Mouse (Mus musculus) c-Kit-negative CD71-positive TER-119-positive erythroid progenitor cells, embryonic 14.5 days (primary cell): ENCODE data around the gene Frzb.
"Not testable (repeated sequence)": the region's sequence is repeated elsewhere in the genome, so short reads cannot be mapped to it uniquely, and the experiment has no call there.

Experiments
- DNase-seq: peaks from one replicate; pipeline ENCODE4 v3.0.0-alpha.2; 2013; ENCODE audit warnings: low read depth, low spot score

Gene Frzb

DNA sequence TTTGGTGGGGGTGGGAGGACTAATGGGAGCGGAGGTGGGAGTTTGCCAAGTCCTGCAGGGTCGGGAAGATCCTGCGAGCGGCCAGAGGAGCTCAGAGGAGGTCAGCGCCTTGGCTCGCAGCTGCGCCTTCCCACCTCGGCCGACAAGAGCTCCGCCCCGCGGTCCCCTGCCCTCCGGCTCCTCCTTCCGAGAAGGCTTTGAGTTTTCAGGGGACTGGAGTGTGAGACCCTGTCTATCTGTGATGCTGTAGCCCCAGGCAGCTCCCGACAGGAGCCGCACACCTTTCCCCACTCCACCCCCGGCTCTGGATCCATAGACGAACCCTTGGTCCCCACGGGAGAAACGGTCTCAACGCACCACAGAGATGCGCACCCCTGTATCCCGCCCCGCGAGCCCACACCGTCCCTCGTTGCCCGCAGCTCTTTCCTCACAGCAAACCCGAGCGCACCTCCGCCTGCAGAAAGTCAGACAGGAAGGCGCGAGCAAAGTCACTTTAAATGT lies at the start of gene Frzb:
TSS of gene Frzb (minus strand) at position 335 of the 501 bp plus-strand sequence.
- DNase-seq = no peak

- DNase-seq = not testable (repeated sequence)
Measured at GRCm38 (mm10) chr2:80495304-80495703, 47.9 kb upstream of the Frzb start.

DNA sequence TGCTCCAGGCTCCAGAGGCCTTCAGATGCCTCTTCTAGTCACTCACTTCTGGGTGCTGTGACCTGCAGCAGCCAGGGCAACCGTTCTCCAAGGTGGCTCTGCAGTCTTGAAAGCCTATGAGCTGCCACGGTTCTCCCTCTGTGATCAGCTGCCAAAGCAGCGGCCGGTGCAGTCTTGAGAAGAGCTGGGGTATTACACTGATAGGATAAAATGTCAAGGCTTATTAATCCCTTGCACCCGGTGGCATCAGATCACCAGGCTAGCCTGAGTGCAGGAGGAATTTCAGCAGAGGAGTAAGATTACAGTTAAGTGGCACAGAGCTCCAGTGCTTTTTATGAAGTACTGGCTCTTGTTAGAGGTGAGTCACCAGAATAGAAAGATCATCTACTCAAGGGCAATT lies 39.4 kb upstream of the Frzb start:
- DNase-seq = no peak

- no peak for DNase-seq
Measured at GRCm38 (mm10) chr2:80484951-80485350, 37.5 kb upstream of the Frzb start.

- DNase-seq = no peak
Measured at GRCm38 (mm10) chr2:80475831-80476230, 28.4 kb upstream of the Frzb start.

- DNase-seq = no peak
Measured at GRCm38 (mm10) chr2:80474247-80474796, 26.9 kb upstream of the Frzb start.

DNA sequence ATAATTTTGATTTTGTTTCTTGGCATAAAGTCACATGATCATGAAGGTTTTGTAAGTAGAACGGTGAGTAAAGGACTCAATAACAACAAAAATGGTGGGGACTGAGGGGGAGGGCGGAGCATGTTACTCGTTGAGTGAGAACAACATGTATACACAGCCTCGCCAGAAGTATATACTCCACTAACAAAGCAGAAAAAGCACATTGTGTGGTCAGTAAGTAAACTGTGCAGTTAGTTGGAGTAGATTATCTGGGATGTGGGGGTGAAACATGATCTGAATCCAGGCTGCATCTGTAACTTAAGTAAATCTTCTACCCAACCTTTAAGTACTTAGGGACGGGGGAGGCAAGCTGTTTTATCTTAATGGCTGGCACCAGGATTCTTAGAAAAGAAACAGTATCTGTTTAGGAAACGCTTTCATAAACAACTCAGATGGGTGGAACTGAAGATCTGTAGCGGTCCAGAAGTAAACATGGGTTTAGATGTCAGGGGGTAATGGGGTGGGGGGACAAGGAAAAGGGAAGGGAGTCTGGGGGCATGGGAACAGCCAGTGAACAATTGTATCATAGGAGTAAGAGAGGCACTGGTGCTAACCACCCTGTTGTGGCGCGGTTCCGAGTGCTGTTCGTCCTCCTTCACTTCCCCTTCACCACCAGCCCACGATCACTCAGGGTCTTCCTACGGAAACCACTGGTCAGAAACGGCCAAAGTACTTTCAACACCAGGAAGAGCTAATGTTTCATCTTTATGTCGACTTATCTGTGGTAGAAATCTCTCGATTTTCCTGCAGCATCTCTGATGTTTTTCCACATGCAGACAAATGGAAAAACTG lies 18.8 kb upstream of the Frzb start:
- DNase-seq = no peak

DNA sequence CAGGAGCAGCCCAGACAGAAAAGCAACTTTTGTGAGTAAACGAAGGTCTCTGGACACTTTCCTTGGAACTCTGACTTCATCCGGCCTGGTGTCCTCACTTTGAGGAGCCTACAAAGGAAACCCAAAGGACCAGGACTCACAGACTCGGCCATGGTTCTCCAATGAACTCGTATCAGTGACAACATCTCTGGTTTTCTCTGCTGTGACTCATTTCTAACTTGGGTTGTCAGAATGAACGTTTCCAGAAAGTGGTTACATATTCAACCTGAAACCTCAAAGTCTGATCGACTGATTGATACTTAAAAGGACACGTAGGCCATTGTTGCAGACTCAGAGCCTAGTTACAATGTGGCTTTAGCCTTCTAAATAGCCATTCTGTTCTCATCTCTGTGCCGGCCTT lies 14.4 kb upstream of the Frzb start:
- no peak for DNase-seq

DNA sequence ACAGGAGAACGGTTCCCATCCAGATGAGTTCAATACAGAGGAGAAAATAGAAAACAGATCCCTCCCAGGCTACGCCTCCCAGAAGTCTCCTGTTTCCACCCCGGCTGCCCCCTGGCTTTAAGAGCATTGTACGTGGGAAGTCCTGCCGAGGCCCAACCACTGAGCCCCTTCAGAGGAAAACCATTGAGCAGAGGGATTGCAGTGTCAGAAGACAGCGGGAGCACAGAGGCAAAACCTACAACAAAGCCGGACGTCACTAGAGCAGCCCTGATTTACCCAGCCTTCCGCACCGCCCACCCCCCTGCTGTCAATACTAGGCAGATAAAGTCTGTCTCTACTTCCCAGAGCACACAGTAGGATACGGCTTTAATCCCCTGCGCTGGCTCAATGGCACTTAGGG lies 806 bp upstream of the Frzb start:
- no peak for DNase-seq

GRCm38 (mm10) chr2:80446308-80447151 lies 895 bp downstream of the Frzb start:
- no peak for DNase-seq

- no peak for DNase-seq
Measured at GRCm38 (mm10) chr2:80445926-80446307, 1.5 kb downstream of the Frzb start.

DNA sequence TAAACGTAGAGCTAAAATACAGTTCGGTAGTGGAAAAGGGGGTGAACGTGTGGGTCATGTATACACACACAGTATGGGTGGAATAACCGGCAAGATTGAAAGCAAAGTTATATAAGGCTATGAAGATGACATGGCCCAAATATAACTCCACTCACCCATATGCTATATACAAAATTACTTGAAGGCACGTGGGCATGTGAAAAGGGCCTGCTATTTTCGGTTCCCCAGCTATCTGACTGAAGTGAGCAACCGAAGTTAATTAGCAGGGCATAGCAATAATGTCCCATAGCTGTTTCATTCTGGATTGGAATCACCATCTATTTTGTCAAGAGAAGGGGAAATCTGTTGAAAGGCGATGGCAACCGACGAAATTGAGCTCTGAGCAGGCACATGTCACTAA lies 1.9 kb downstream of the Frzb start:
- DNase-seq = no peak

DNA sequence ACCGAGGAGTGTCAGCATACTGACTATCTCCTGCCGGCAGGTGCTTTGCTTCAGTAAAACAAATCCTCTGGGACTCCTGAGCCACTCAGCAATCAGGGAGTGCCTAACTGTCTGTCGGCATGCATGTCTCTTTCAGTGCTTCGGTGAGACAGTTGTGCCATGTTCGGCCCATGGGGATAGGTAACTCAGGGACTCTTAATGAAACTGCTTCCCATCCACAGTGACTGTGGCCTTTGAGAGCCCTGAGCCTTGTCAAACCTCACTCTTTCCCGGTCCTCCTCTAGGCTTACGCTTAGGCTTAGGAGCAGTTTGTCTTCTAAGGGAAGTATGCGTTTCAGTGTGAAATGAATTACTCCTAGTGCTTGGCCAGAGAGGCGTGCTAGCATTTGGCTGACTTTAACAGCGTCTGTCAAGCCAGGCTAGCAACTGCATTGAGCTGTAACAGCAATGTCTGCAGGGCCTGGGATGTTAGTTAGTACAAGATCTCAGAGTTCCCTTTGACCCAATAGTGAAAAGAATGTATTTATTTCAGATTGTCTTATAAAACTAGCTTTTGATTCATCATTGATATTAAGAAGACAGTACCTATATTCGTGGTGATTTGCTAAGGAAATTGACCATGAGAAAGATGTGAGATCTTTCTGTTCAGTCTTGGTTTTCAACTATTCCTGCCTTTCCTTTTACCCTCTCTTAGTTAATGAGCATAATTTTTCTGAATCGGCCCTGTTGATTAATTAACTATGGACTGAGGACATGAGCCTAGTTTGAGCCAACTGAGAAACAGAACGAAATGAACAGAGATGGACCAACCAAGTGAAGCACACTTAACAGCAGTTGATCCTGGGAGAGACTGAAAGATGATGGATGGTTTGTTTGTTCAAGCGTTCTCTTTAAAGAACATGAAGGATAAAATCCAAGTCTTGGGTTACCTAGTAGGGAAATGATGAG lies 2.7 kb downstream of the Frzb start:
- no peak for DNase-seq

DNA sequence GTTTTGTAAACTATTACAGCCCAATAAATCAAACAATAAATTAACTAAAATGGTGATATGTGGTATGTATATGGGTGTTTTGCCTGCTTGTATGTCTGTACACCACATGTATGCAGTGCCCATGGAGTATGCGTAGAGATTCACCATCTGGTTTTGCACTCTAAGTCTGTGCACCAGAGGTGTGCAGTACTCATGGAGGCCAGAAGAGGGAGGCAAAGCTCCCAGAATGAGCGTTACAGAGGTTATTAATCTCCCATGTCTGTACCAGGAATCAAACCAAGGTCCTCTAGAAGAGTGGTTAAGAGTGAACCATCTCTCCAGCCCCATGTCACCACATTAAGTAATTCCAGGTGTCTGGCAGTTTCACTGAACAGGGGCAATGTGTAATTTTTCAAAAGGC lies 3.5 kb downstream of the Frzb start:
- no peak for DNase-seq

DNA sequence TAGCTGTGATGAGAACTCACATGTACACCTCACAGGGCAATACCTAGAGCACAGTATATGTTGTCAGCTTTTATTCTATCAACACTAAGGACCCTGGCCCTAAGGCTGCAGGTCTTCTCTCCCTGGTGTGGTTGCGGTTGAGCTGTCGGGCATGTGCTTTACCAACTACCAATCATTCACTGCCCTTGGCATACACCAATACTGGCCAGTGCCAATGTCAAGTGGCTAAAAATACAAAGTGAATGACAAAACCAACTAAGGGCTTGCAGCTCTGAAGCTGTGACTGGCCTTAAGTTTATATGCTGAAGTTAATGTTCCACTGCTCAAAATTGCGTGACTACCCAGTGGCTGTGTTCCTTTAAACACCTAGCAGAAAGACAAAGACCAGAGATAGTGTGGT lies 6.0 kb downstream of the Frzb start:
- no peak for DNase-seq

DNA sequence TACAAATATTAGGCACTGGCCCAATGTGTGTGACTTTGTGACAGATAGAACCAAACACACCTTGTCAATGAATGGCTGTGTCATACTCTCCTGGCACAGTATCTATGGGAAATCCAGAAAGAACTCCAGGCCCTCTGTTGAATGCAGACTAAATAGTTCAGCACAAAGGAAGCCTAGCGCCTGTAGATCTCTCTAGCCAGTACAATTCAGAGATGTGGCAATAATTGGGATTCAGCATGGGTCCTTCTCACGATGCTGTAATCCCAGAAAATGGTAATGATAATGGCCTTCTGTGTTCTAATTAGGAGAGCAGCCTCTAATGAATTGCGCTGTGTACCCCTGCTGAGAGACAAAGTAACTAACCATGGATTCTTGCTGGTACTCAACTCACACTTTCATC lies 8.6 kb downstream of the Frzb start:
- no peak for DNase-seq

DNA sequence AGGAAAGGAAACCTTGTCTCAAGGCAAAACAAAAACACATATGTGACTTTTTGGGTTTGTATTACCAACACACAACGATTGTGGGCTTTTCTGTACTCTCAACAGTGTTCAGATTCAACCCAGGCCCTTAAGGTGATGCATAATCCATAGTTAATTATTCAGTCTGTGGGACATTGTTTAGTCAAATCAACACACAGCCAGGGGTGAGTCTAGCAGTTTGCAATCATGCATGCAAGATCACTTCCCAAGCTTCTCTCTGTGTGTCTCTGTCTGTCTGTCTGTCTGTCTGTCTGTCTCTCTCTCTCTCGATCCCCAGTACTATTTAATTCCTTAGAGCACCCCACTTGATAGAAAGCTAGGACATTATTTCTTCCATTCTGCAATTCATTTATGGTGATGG lies 10.0 kb downstream of the Frzb start:
- no peak for DNase-seq

DNA sequence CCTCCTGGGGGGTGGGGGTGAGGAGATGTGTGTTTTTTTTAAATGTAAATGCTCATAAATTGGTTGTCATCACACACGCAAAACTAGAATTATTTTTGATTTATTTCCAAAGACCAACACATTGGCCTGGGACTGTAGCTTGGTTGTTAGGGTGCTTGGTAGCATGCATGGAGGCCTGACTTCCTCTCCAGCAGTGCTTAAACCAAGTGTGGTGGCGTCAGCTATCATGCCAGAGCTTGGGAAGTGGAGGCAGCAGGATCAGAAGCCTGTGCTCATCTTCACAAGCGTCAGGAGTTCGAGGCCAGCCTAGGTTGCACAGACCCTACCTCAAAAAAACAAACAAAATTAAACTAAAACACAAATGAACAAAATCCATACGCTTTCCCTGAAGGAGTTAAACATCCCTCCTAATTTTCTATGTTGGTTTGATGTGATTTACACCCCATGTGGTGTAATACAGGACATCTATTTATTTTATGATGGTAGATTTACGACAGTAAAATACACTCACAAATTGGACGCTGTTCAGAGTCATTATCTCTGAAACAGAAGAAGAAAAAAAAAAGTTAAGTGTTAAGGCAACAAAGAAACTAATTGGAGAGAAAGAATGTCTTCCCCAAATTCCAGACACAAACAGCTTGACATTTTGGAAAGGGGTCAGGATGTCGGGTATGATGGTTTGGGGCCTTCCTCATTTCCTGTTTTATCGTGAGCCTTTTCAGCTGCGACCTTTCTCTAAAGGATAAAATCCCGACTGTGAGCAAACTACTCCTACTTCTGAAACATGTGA lies 12.4 kb downstream of the Frzb start:
- no peak for DNase-seq

- no peak for DNase-seq
Measured at GRCm38 (mm10) chr2:80433254-80433876, 14.1 kb downstream of the Frzb start.
